1 mouse cellular context compared by ENCODE assay signal in the genomic region with DNA sequence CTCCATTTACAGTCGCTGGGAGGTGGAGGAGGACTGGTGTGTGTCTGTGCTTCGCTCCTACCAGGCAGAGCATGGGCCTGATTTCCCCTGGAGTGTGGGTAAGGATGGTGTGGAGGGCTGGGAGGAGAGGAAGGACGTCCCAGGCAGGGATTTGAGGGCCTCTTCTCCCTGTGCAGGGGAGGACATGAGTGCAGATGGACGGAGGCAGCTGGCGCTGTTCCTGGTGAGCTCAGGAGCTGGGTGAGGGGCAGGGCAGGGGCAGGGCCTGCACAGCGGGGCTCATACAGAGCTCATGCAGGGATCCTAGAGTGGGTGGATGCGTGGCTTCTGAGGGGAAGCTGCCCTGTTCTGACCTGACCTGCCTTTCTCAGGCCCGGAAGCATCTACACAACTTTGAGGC.
TF ChIP-seq lines count a peak whose summit lies in the region.

No protein-coding gene starts in this region.

TF ChIP-seq in MEL, 35 proteins besides CTCF, POLR2A, EP300 and RAD21:
- TF ChIP-seq ZC3H11A (IDR thresholded peaks at IDR 0.05; ENCODE audit: low read depth, low read length) (no peak), MAZ (IDR thresholded peaks at IDR 0.05; ENCODE audit: low read depth, low read length) (no peak), USF2 (IDR thresholded peaks at IDR 0.05; ENCODE audit: borderline replicate concordance in 1 of 2, insufficient read depth in 1 of 2, low read depth in 1 of 2, low read length in 2 of 2) (no peak), GABPA (IDR thresholded peaks at IDR 0.05; ENCODE audit: low read depth, low read length) (no peak), MYC (IDR thresholded peaks at IDR 0.05; ENCODE audit: low read depth, low read length) (no peak), NELFE (IDR thresholded peaks at IDR 0.05; ENCODE audit: low read depth, low read length) (no peak), SMC3 (IDR thresholded peaks at IDR 0.05; ENCODE audit: low read depth, low read length) (no peak), MEF2A (IDR thresholded peaks at IDR 0.05; ENCODE audit: extremely low read depth, insufficient replicate concordance, low read depth, low read length, poor library complexity, severe bottlenecking) (no peak)
